ENCODE assay signal across 11 mouse cellular contexts in genomic region chr14:18574130-18574721, GRCm38 (mm10).
DNase-seq lines count a peak whose midpoint lies in the region; ATAC-seq and TF ChIP-seq lines count a peak whose summit lies in the region.
"Had no signal": no experiment of that assay in that cellular context is flagged by ENCODE, and none has a peak within 500 bp of the region (broad histone marks: within the 10 kb centered on the region; RNA-seq: fewer than 3 reads in every experiment).

No protein-coding gene starts in this region.

- peak; percentile 77 for ATAC-seq in kidney, postnatal 0 days (replicated peaks; ENCODE audit: low FRiP score, low read depth)
- ATAC-seq in forebrain, embryonic 16.5 days: peak; percentile 56
- peak; percentile 54; the same call in 1 of the 2 replicates for ATAC-seq in midbrain, embryonic 12.5 days (ENCODE audit: low FRiP score, low read depth)
- no peak for ATAC-seq in activated CD4-positive, CD25-positive, alpha-beta regulatory T cell, adult 4 months

- H3K9me3 ChIP-seq in kidney, postnatal 0 days (replicated peaks; ENCODE audit: low read length): no peaks in the 10 kb centered on the region
- no peaks in the 10 kb centered on the region for H3K9me3 ChIP-seq in forebrain, embryonic 16.5 days (ENCODE audit: control insufficient read depth, low read length)
- H3K9me3 ChIP-seq in midbrain, embryonic 12.5 days: no peaks in the 10 kb centered on the region

- H3K9ac ChIP-seq in kidney, postnatal 0 days (ENCODE audit: low read depth, low read length): no peak overlapping the region
- H3K9ac ChIP-seq in forebrain, embryonic 16.5 days (replicated peaks; ENCODE audit: low read depth, low read length): no peak overlapping the region
- no peak overlapping the region for H3K9ac ChIP-seq in midbrain, embryonic 12.5 days (replicated peaks)

- TF ChIP-seq POLR2A in brain, embryonic 14.5 days (IDR thresholded peaks at IDR 0.05; ENCODE audit: borderline replicate concordance, extremely low read depth, insufficient read depth, insufficient read length, poor library complexity, severe bottlenecking): no peak

- H3K36me3 ChIP-seq in kidney, postnatal 0 days (ENCODE audit: insufficient read depth, low read length): no peaks in the 10 kb centered on the region
- no peaks in the 10 kb centered on the region for H3K36me3 ChIP-seq in forebrain, embryonic 16.5 days (ENCODE audit: control insufficient read depth, insufficient read depth)
- no peaks in the 10 kb centered on the region for H3K36me3 ChIP-seq in midbrain, embryonic 12.5 days

- no peak overlapping the region for H3K27ac ChIP-seq in kidney, postnatal 0 days
- H3K27ac ChIP-seq in forebrain, embryonic 16.5 days (ENCODE audit: low read length): no peak overlapping the region
- H3K27ac ChIP-seq in midbrain, embryonic 12.5 days (replicated peaks): no peak overlapping the region

- no peak for DNase-seq in kidney, postnatal 0 days (ENCODE audit: low spot score)
- no peak for DNase-seq in kidney, adult 9 months
- DNase-seq in brain, embryonic 14.5 days (ENCODE audit: low read depth): peak; percentile 34
- DNase-seq in testis, postnatal 10 days (ENCODE audit: low spot score): no peak
- no peak for DNase-seq in left cerebral cortex, adult 18-20 months (ENCODE audit: low spot score in 2 of 2)
- DNase-seq: kidney, postnatal 36 days; thymus, postnatal 36 days had no signal

- H3K27me3 ChIP-seq in kidney, postnatal 0 days (ENCODE audit: insufficient read depth, low read length): no peaks in the 10 kb centered on the region
- H3K27me3 ChIP-seq in forebrain, embryonic 16.5 days (replicated peaks; ENCODE audit: control insufficient read depth, insufficient read depth, low read length): no peaks in the 10 kb centered on the region
- no peaks in the 10 kb centered on the region for H3K27me3 ChIP-seq in midbrain, embryonic 12.5 days
- H3K27me3 ChIP-seq: CH12.LX had no signal

- WGBS in kidney, postnatal 0 days: 82% methylated on average over 10 of the region's 10 CpGs
- WGBS in forebrain, embryonic 16.5 days: 55% methylated on average over 10 of the region's 10 CpGs
- WGBS in midbrain, embryonic 12.5 days: 85% methylated on average over 10 of the region's 10 CpGs

- H3K4me1 ChIP-seq in kidney, postnatal 0 days (replicated peaks; ENCODE audit: insufficient read depth, low read length): no peaks in the 10 kb centered on the region
- H3K4me1 ChIP-seq in forebrain, embryonic 16.5 days (replicated peaks; ENCODE audit: control insufficient read depth, insufficient read depth, low read length): peaks cover 6% of the 10 kb centered on the region
- peaks cover 18% of the 10 kb centered on the region for H3K4me1 ChIP-seq in midbrain, embryonic 12.5 days

- peak; percentile 51 for TF ChIP-seq CTCF in kidney, postnatal 0 days (IDR thresholded peaks at IDR 0.05; ENCODE audit: low read depth)
- peak; percentile 48 for TF ChIP-seq CTCF in brain, embryonic 14.5 days (IDR thresholded peaks at IDR 0.05; ENCODE audit: borderline replicate concordance, extremely low read depth, insufficient read depth, insufficient read length)

- H3K4me2 ChIP-seq in kidney, postnatal 0 days (ENCODE audit: low read length): no peak overlapping the region
- H3K4me2 ChIP-seq in forebrain, embryonic 16.5 days (ENCODE audit: low read length): no peak overlapping the region
- H3K4me2 ChIP-seq in midbrain, embryonic 12.5 days (replicated peaks): no peak overlapping the region

- no peak overlapping the region for H3K4me3 ChIP-seq in kidney, postnatal 0 days (replicated peaks; ENCODE audit: low read depth, low read length)
- H3K4me3 ChIP-seq in forebrain, embryonic 16.5 days (replicated peaks; ENCODE audit: low read length): no peak overlapping the region
- no peak overlapping the region for H3K4me3 ChIP-seq in midbrain, embryonic 12.5 days
